Mouse (Mus musculus) MN1 (cell line): Measurements from ENCODE around the gene Zfp451.
"Not testable (repeated sequence)": the region's sequence is repeated elsewhere in the genome, so short reads cannot be mapped to it uniquely, and the experiment has no call there.

Experiments
- DNase-seq: peaks from one replicate; pipeline ENCODE4 v3.0.0-alpha.2; 2016; ENCODE audit warnings: low spot score

Gene Zfp451

GRCm38 (mm10) chr1:33757491-33758041, 56.8 kb downstream of the Zfp451 start, which contains the start of gene Bag2:
TSS of gene Bag2 (minus strand) at chr1:33757795.
- DNase-seq = peak; percentile 70

GRCm38 (mm10) chr1:33757033-33757413, 57.4 kb downstream of the Zfp451 start:
- peak; percentile 55 for DNase-seq

- DNase-seq = no peak
Observed at GRCm38 (mm10) chr1:33756258-33757032, 58.0 kb downstream of the Zfp451 start.

GRCm38 (mm10) chr1:33755799-33756198, 58.6 kb downstream of the Zfp451 start:
- no peak for DNase-seq

- DNase-seq = no peak
Observed at GRCm38 (mm10) chr1:33754965-33755735, 59.2 kb downstream of the Zfp451 start.

GRCm38 (mm10) chr1:33754089-33754488, 60.3 kb downstream of the Zfp451 start:
- no peak for DNase-seq

- DNase-seq = no peak
Observed at GRCm38 (mm10) chr1:33751283-33751682, 63.1 kb downstream of the Zfp451 start.

GRCm38 (mm10) chr1:33749709-33750108, 64.7 kb downstream of the Zfp451 start:
- DNase-seq = not testable (repeated sequence)

GRCm38 (mm10) chr1:33749109-33749508, 65.3 kb downstream of the Zfp451 start:
- DNase-seq = no peak

GRCm38 (mm10) chr1:33745901-33746300, 68.5 kb downstream of the Zfp451 start:
- DNase-seq = no peak

- not testable (repeated sequence) for DNase-seq
Observed at GRCm38 (mm10) chr1:33744815-33745214, 69.6 kb downstream of the Zfp451 start.

GRCm38 (mm10) chr1:33742903-33743302, 71.5 kb downstream of the Zfp451 start:
- DNase-seq = no peak

- DNase-seq = peak; percentile 93
Observed at GRCm38 (mm10) chr1:33739302-33739701, 75.1 kb downstream of the Zfp451 start.

GRCm38 (mm10) chr1:33738681-33739278, 75.6 kb downstream of the Zfp451 start:
- DNase-seq = no peak

GRCm38 (mm10) chr1:33738281-33738680, 76.1 kb downstream of the Zfp451 start:
- no peak for DNase-seq

GRCm38 (mm10) chr1:33734001-33734685, 80.3 kb downstream of the Zfp451 start:
- DNase-seq = peak; percentile 64

GRCm38 (mm10) chr1:33733044-33733443, 81.4 kb downstream of the Zfp451 start:
- peak; percentile 68 for DNase-seq

- no peak for DNase-seq
Observed at GRCm38 (mm10) chr1:33725086-33725485, 89.3 kb downstream of the Zfp451 start.

- DNase-seq = no peak
Observed at GRCm38 (mm10) chr1:33724516-33724915, 89.9 kb downstream of the Zfp451 start.

- DNase-seq = peak; percentile 40
Observed at GRCm38 (mm10) chr1:33721020-33721419, 93.4 kb downstream of the Zfp451 start.

- no peak for DNase-seq
Observed at GRCm38 (mm10) chr1:33720231-33720630, 94.2 kb downstream of the Zfp451 start.

- DNase-seq = peak; percentile 94
Observed at GRCm38 (mm10) chr1:33719733-33720225, 94.6 kb downstream of the Zfp451 start, which contains the start of gene Rab23. TSS of gene Rab23 (plus strand) at chr1:33719887.
